Mouse (Mus musculus) forebrain, embryonic 12.5 days (tissue): ENCODE measurements around the gene Dennd1a. TPM values are rescaled to one million over a fixed set of nuclear protein-coding genes. Genes with fewer than 3 reads are reported as not detected.
A peak's percentile ranks its signal among the peaks of the same experiment; 100 is the strongest.

Source experiments
- ATAC-seq: fragments of 200-750 bp; cut with Nextera tagmentation; 2 replicates; pipeline ENCODE4 v1.8.0; 2017; ENCODE audit warnings: moderate TSS enrichment; ENCODE audit not compliant: low FRiP score
- H3K27ac ChIP-seq: fragments of 300-500 bp; sonication (generic); 2 replicates; pipeline ENCODE4 v1.5.1; 2016; ENCODE audit warnings: mild to moderate bottlenecking
- H3K27me3 ChIP-seq: fragments of 300-500 bp; sonication (generic); 2 replicates; pipeline ENCODE4 v1.6.1; 2016; ENCODE audit warnings: mild to moderate bottlenecking
- H3K36me3 ChIP-seq: fragments of 300-500 bp; sonication (generic); replicated peaks from 2 replicates; pipeline ENCODE4 v1.6.1; 2016; ENCODE audit warnings: mild to moderate bottlenecking
- H3K4me1 ChIP-seq: fragments of 300-500 bp; sonication (generic); 2 replicates; pipeline ENCODE4 v1.6.1; 2016
- H3K4me2 ChIP-seq: fragments of 300-500 bp; sonication (generic); 2 replicates; pipeline ENCODE4 v1.6.1; 2016; ENCODE audit warnings: mild to moderate bottlenecking, moderate library complexity
- H3K4me3 ChIP-seq: fragments of 300-500 bp; sonication (generic); replicated peaks from 2 replicates; pipeline ENCODE4 v1.5.1; 2016; ENCODE audit warnings: mild to moderate bottlenecking
- H3K9ac ChIP-seq: fragments of 300-500 bp; sonication (generic); 2 replicates; pipeline ENCODE4 v1.6.1; 2016; ENCODE audit warnings: mild to moderate bottlenecking
- H3K9me3 ChIP-seq: fragments of 300-500 bp; sonication (generic); 2 replicates; pipeline ENCODE4 v1.6.1; 2016
- WGBS: fragments of 180-500 bp; shearing (Covaris S2); methylation state at CpG from one replicate; pipeline ENCODE4 v1.1.7; 2016; 5-methylcytosine and 5-hydroxymethylcytosine counted together
- polyA plus RNA-seq: library from polyadenylated mRNA; unstranded; fragments of >200 nt; fragmentation: Nextera tagmentation; extraction: Ambion mirVana; gene quantifications from 2 replicates; pipeline ENCODE4 v1.2.1, GENCODE M21; 2016

Dennd1a gene
- polyA plus RNA-seq, 1 experiment from 2014 or later = 30.3 TPM

GRCm38 (mm10) chr2:38221461-38221860, 65.7 kb downstream of the Dennd1a start:
- ATAC-seq = peak; percentile 39; the same call in 1 of the 2 replicates

GRCm38 (mm10) chr2:38220687-38221435, 66.3 kb downstream of the Dennd1a start:
- H3K4me1 ChIP-seq = peaks cover 47% of the 10 kb centered on the region
- ATAC-seq = peak; percentile 85
- no peak overlapping the region for H3K4me3 ChIP-seq
- 3% methylated on average over 4 of the region's 4 CpGs for WGBS
- H3K36me3 ChIP-seq = no peaks in the 10 kb centered on the region
- H3K9ac ChIP-seq = no peak overlapping the region
- H3K4me2 ChIP-seq = no peak overlapping the region
- H3K27ac ChIP-seq = peak overlapping the region; percentile 68
- H3K27me3 ChIP-seq = peaks cover 11% of the 10 kb centered on the region; the same call in 1 of the 2 replicates
- H3K9me3 ChIP-seq = no peaks in the 10 kb centered on the region

More at GRCm38 (mm10) chr2:38221461-38221860, 65.7 kb downstream of the Dennd1a start:
- Histone ChIP-seq H3K27ac (peak overlapping the region; percentile 68; the same call in 1 of the 2 replicates), H3K4me2 (no peak overlapping the region), H3K4me1 (peaks cover 47% of the 10 kb centered on the region), H3K9ac (no peak overlapping the region), H3K4me3 (no peak overlapping the region), H3K36me3 (no peaks in the 10 kb centered on the region), H3K27me3 (peaks cover 17% of the 10 kb centered on the region; the same call in 1 of the 2 replicates), H3K9me3 (no peaks in the 10 kb centered on the region)

GRCm38 (mm10) chr2:38219666-38220065, 67.5 kb downstream of the Dennd1a start:
- Histone ChIP-seq H3K27me3 (peaks cover 9% of the 10 kb centered on the region; the same call in 1 of the 2 replicates), H3K9me3 (no peaks in the 10 kb centered on the region), H3K9ac (no peak overlapping the region), H3K4me2 (no peak overlapping the region), H3K4me3 (no peak overlapping the region), H3K36me3 (no peaks in the 10 kb centered on the region), H3K4me1 (peaks cover 40% of the 10 kb centered on the region), H3K27ac (no peak overlapping the region)
- 78% methylated on average over 2 of the region's 2 CpGs for WGBS
- no peak for ATAC-seq

- H3K9me3 ChIP-seq = 0 out of 2 replicates have a peak, but pooled peaks cover 3% of the 10 kb centered on the region
- ATAC-seq = no peak
- whole genome bisulfite sequencing = 90% methylated on average over 1 of the region's 1 CpGs
- H3K36me3 ChIP-seq = peaks cover 6% of the 10 kb centered on the region; the same call in 1 of the 2 replicates
- H3K27ac ChIP-seq = no peak overlapping the region
- no peak overlapping the region for H3K9ac ChIP-seq
- no peaks in the 10 kb centered on the region for H3K4me1 ChIP-seq
- no peaks in the 10 kb centered on the region for H3K27me3 ChIP-seq
- no peak overlapping the region for H3K4me3 ChIP-seq
- H3K4me2 ChIP-seq = no peak overlapping the region
These were observed 74.1 kb downstream of the Dennd1a start for GRCm38 (mm10) chr2:38213041-38213440.

GRCm38 (mm10) chr2:38211426-38211825, 75.8 kb downstream of the Dennd1a start:
- Histone ChIP-seq H3K27ac (no peak overlapping the region), H3K4me2 (no peak overlapping the region), H3K27me3 (no peaks in the 10 kb centered on the region), H3K36me3 (peaks cover 6% of the 10 kb centered on the region; the same call in 1 of the 2 replicates), H3K9me3 (0 out of 2 replicates have a peak, but pooled peaks cover 3% of the 10 kb centered on the region), H3K4me1 (no peaks in the 10 kb centered on the region), H3K9ac (no peak overlapping the region), H3K4me3 (no peak overlapping the region)
- WGBS = 92% methylated on average over 2 of the region's 2 CpGs
- ATAC-seq = no peak

DNA sequence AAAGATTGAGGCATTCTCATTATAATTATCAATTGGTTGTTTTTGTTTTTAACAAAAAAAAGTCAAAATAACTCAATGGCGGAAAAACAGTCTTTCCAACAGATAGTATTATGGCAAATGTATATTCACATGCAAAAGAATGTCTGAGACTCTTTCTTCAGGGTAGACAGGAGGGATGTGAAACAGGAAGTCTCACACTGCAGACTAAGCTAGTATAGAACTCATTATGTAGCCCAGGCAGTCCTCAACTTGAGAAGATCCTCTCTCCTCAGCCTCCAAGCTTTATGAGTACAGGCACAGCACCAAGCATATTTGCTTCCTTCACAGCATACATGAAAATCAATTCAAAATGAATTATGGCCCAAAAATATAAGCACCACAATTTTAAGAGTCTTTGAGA, 79.4 kb downstream of the Dennd1a start:
- no peaks in the 10 kb centered on the region for H3K27me3 ChIP-seq
- no peak overlapping the region for H3K4me3 ChIP-seq
- no peak for ATAC-seq
- WGBS = 98% methylated on average over 1 of the region's 1 CpGs
- H3K9me3 ChIP-seq = 0 out of 2 replicates have a peak, but pooled peaks cover 3% of the 10 kb centered on the region
- no peak overlapping the region for H3K9ac ChIP-seq
- no peak overlapping the region for H3K4me2 ChIP-seq
- no peaks in the 10 kb centered on the region for H3K4me1 ChIP-seq
- no peak overlapping the region for H3K27ac ChIP-seq
- peaks cover 4% of the 10 kb centered on the region; the same call in 1 of the 2 replicates for H3K36me3 ChIP-seq

DNA sequence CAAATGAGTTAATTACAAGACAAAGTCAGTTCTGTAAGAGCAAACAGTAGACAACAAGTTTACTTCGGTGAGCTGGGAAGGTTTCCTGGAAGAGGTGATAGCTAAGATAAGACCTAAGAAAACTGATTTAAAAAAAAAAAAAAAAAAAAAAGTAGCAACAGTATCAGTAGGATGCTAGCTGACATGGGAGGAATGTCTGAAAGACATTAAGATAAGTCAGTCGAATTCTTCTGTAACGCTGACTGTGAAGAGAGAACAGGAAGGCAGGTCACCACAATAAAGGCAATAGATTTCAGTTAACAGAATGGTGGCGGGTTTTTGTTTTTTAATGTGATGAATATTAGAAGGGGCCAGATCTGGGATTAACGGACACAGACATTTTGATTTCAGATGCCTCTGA, 81.9 kb downstream of the Dennd1a start:
- no peak overlapping the region for H3K4me2 ChIP-seq

GRCm38 (mm10) chr2:38204696-38205095, 82.5 kb downstream of the Dennd1a start:
- H3K9ac ChIP-seq = no peak overlapping the region
- 0 out of 2 replicates have a peak, but pooled peaks cover 3% of the 10 kb centered on the region for H3K9me3 ChIP-seq
- H3K4me1 ChIP-seq = no peaks in the 10 kb centered on the region
- H3K4me2 ChIP-seq = no peak overlapping the region
- no peak overlapping the region for H3K27ac ChIP-seq
- WGBS = 72% methylated on average over 2 of the region's 2 CpGs
- no peaks in the 10 kb centered on the region for H3K27me3 ChIP-seq
- no peak overlapping the region for H3K4me3 ChIP-seq
- no peak for ATAC-seq
- peaks cover 4% of the 10 kb centered on the region; the same call in 1 of the 2 replicates for H3K36me3 ChIP-seq

More for the DNA sequence above, 81.9 kb downstream of the Dennd1a start:
- no peaks in the 10 kb centered on the region for H3K4me1 ChIP-seq
- peaks cover 4% of the 10 kb centered on the region; the same call in 1 of the 2 replicates for H3K36me3 ChIP-seq
- ATAC-seq = no peak
- no peaks in the 10 kb centered on the region for H3K27me3 ChIP-seq
- H3K4me3 ChIP-seq = no peak overlapping the region
- H3K9me3 ChIP-seq = 0 out of 2 replicates have a peak, but pooled peaks cover 3% of the 10 kb centered on the region
- H3K9ac ChIP-seq = no peak overlapping the region
- H3K27ac ChIP-seq = no peak overlapping the region
- 61% methylated on average over 5 of the region's 5 CpGs for WGBS

DNA sequence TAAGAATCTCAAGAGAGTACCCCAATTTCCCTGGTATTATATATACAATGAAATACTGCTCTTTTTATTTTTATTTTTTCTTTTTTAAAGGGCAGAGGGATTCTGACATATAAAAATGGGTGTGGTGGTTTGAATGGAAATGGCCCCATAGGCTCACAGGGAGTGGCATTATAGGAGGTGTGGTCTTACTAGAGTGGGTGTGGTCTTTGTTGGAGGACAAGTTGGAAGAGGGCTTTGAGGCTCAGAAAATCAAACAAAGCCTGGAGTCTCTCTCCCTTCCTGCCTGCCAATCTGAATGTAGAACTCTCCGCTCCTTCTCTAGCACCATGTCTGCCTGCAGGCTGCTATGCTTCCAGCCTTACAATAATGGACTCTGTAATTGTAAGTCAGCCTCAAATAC, 89.1 kb downstream of the Dennd1a start:
- Histone ChIP-seq H3K9ac (no peak overlapping the region), H3K9me3 (no peaks in the 10 kb centered on the region), H3K4me2 (no peak overlapping the region), H3K4me3 (no peak overlapping the region), H3K27ac (no peak overlapping the region), H3K4me1 (peaks cover 8% of the 10 kb centered on the region; the same call in 1 of the 2 replicates), H3K36me3 (no peaks in the 10 kb centered on the region), H3K27me3 (no peaks in the 10 kb centered on the region)
- ATAC-seq = no peak
- WGBS = 59% methylated on average over 1 of the region's 1 CpGs

- peak; percentile 75; the same call in 1 of the 2 replicates for ATAC-seq
- H3K36me3 ChIP-seq = no peaks in the 10 kb centered on the region
- no peak overlapping the region for H3K4me3 ChIP-seq
- peak overlapping the region; percentile 24 for H3K4me2 ChIP-seq
- no peaks in the 10 kb centered on the region for H3K9me3 ChIP-seq
- 21% methylated on average over 9 of the region's 9 CpGs for WGBS
- no peak overlapping the region for H3K9ac ChIP-seq
- H3K27me3 ChIP-seq = no peaks in the 10 kb centered on the region
- peaks cover 8% of the 10 kb centered on the region; the same call in 1 of the 2 replicates for H3K4me1 ChIP-seq
- H3K27ac ChIP-seq = peak overlapping the region; percentile 21; the same call in 1 of the 2 replicates
These were observed 90.8 kb downstream of the Dennd1a start for GRCm38 (mm10) chr2:38196199-38197060.

GRCm38 (mm10) chr2:38192007-38192406, 95.2 kb downstream of the Dennd1a start:
- no peaks in the 10 kb centered on the region for H3K36me3 ChIP-seq
- H3K27ac ChIP-seq = no peak overlapping the region
- no peak overlapping the region for H3K9ac ChIP-seq
- no peaks in the 10 kb centered on the region for H3K9me3 ChIP-seq
- H3K27me3 ChIP-seq = no peaks in the 10 kb centered on the region
- ATAC-seq = no peak
- H3K4me3 ChIP-seq = no peak overlapping the region
- H3K4me2 ChIP-seq = no peak overlapping the region
- 97% methylated on average over 1 of the region's 1 CpGs for WGBS
- peaks cover 6% of the 10 kb centered on the region; the same call in 1 of the 2 replicates for H3K4me1 ChIP-seq

GRCm38 (mm10) chr2:38191601-38192000, 95.6 kb downstream of the Dennd1a start:
- Histone ChIP-seq H3K4me2 (no peak overlapping the region), H3K27ac (no peak overlapping the region), H3K36me3 (no peaks in the 10 kb centered on the region), H3K27me3 (no peaks in the 10 kb centered on the region), H3K9me3 (no peaks in the 10 kb centered on the region), H3K4me3 (no peak overlapping the region), H3K9ac (no peak overlapping the region), H3K4me1 (peaks cover 2% of the 10 kb centered on the region; the same call in 1 of the 2 replicates)
- no peak for ATAC-seq
